In genomic region chr13:36733989-36734690, GRCm38 (mm10) we compare ENCODE assay signal across 8 mouse cellular contexts. TPM values are rescaled to one million over a fixed set of nuclear protein-coding genes. Genes with fewer than 3 reads are reported as not detected.
DNase-seq lines count a peak whose midpoint lies in the region; ATAC-seq and TF ChIP-seq lines count a peak whose summit lies in the region.

No protein-coding gene starts in this region.

- H3K27me3 ChIP-seq in hindbrain, embryonic 10.5 days (ENCODE audit: insufficient read depth, poor library complexity, severe bottlenecking): peaks cover 90% of the 10 kb centered on the region
- H3K27me3 ChIP-seq in liver, postnatal 0 days (ENCODE audit: insufficient read depth, low read length): peaks cover 58% of the 10 kb centered on the region
- H3K27me3 ChIP-seq in stomach, embryonic 15.5 days (replicated peaks): peaks cover 58% of the 10 kb centered on the region
- peaks cover 67% of the 10 kb centered on the region for H3K27me3 ChIP-seq in kidney, embryonic 14.5 days (ENCODE audit: control insufficient read depth, insufficient read depth, low read length)

- no peak for TF ChIP-seq CTCF in lung, adult 2 months (IDR thresholded peaks at IDR 0.05; ENCODE audit: insufficient read depth, low read length)
- TF ChIP-seq CTCF in liver, postnatal 0 days (IDR thresholded peaks at IDR 0.05; ENCODE audit: low read depth): no peak

- H3K36me3 ChIP-seq in hindbrain, embryonic 10.5 days: no peaks in the 10 kb centered on the region
- H3K36me3 ChIP-seq in liver, postnatal 0 days (replicated peaks; ENCODE audit: insufficient read depth, low read length): no peaks in the 10 kb centered on the region
- no peaks in the 10 kb centered on the region for H3K36me3 ChIP-seq in stomach, embryonic 15.5 days
- no peaks in the 10 kb centered on the region for H3K36me3 ChIP-seq in kidney, embryonic 14.5 days (ENCODE audit: control insufficient read depth, insufficient read depth, low read length)

- peak overlapping the region; percentile 80 for H3K27ac ChIP-seq in hindbrain, embryonic 10.5 days
- peak overlapping the region; percentile 73 for H3K27ac ChIP-seq in liver, postnatal 0 days (ENCODE audit: low read depth)
- no peak overlapping the region for H3K27ac ChIP-seq in stomach, embryonic 15.5 days
- no peak overlapping the region for H3K27ac ChIP-seq in kidney, embryonic 14.5 days (ENCODE audit: low read depth, low read length)

- H3K4me2 ChIP-seq in liver, postnatal 0 days (ENCODE audit: low read depth, low read length): peak overlapping the region; percentile 76
- H3K4me2 ChIP-seq in stomach, embryonic 15.5 days: peak overlapping the region; percentile 91
- no peak overlapping the region for H3K4me2 ChIP-seq in kidney, embryonic 14.5 days (replicated peaks; ENCODE audit: low read depth, low read length)

- peak overlapping the region; percentile 59 for H3K9ac ChIP-seq in liver, postnatal 0 days (replicated peaks)
- no peak overlapping the region for H3K9ac ChIP-seq in stomach, embryonic 15.5 days
- H3K9ac ChIP-seq in kidney, embryonic 14.5 days (ENCODE audit: low read depth, low read length): no peak overlapping the region

- H3K4me1 ChIP-seq in lung, adult 2 months (ENCODE audit: control insufficient read depth, insufficient read depth, low read length): peaks cover 14% of the 10 kb centered on the region
- H3K4me1 ChIP-seq in hindbrain, embryonic 10.5 days (replicated peaks): peaks cover 31% of the 10 kb centered on the region
- peaks cover 15% of the 10 kb centered on the region for H3K4me1 ChIP-seq in liver, postnatal 0 days (ENCODE audit: insufficient read depth)
- peaks cover 10% of the 10 kb centered on the region for H3K4me1 ChIP-seq in stomach, embryonic 15.5 days
- no peaks in the 10 kb centered on the region; the same call in 1 of the 2 replicates for H3K4me1 ChIP-seq in kidney, embryonic 14.5 days (ENCODE audit: control insufficient read depth, insufficient read depth, low read length)

- no peak overlapping the region for H3K4me3 ChIP-seq in lung, adult 2 months (replicated peaks; ENCODE audit: extremely low read depth, low read depth, low read length)
- H3K4me3 ChIP-seq in hindbrain, embryonic 10.5 days: peak overlapping the region; percentile 56
- peak overlapping the region; percentile 51 for H3K4me3 ChIP-seq in liver, postnatal 0 days (ENCODE audit: low read depth, low read length)
- H3K4me3 ChIP-seq in stomach, embryonic 15.5 days (replicated peaks): peak overlapping the region; percentile 43
- H3K4me3 ChIP-seq in kidney, embryonic 14.5 days (ENCODE audit: low read length): no peak overlapping the region

- DNase-seq in lung, adult 2 months: peak; percentile 19
- no peak for DNase-seq in lung, adult 18-20 months
- DNase-seq in cerebellum, adult 9-11 months: peak; percentile 78
- DNase-seq in hindbrain, embryonic 10.5 days (ENCODE audit: low spot score): peak; percentile 63
- DNase-seq in liver, postnatal 0 days: peak; percentile 36
- no peak for DNase-seq in spleen, postnatal 36 days (ENCODE audit: low spot score in 2 of 2)

- 0 out of 2 replicates have a peak, but pooled peaks have one; percentile 12 for ATAC-seq in liver, postnatal 0 days
- ATAC-seq in stomach, embryonic 15.5 days (ENCODE audit: insufficient read depth, low FRiP score, low read depth): no peak
- no peak for ATAC-seq in kidney, embryonic 14.5 days (ENCODE audit: low FRiP score, low TSS enrichment)

- TF ChIP-seq EP300 in liver, postnatal 0 days (IDR thresholded peaks at IDR 0.05; ENCODE audit: low read depth): no peak

- 4% methylated on average over 26 of the region's 26 CpGs for WGBS in lung, adult 2 months
- WGBS in hindbrain, embryonic 10.5 days: under 1% methylated on average over 26 of the region's 26 CpGs
- under 1% methylated on average over 26 of the region's 26 CpGs for WGBS in liver, postnatal 0 days (ENCODE audit: insufficient replicate concordance)
- under 1% methylated on average over 26 of the region's 26 CpGs for WGBS in stomach, embryonic 15.5 days
- WGBS in kidney, embryonic 14.5 days: under 1% methylated on average over 26 of the region's 26 CpGs

- no peak for TF ChIP-seq POLR2A in lung, adult 2 months (IDR thresholded peaks at IDR 0.05; ENCODE audit: borderline replicate concordance, extremely low read depth, low read depth, low read length)

- no peaks in the 10 kb centered on the region for H3K9me3 ChIP-seq in hindbrain, embryonic 10.5 days
- no peaks in the 10 kb centered on the region for H3K9me3 ChIP-seq in liver, postnatal 0 days (ENCODE audit: low read length)
- H3K9me3 ChIP-seq in stomach, embryonic 15.5 days: no peaks in the 10 kb centered on the region
- no peaks in the 10 kb centered on the region for H3K9me3 ChIP-seq in kidney, embryonic 14.5 days (ENCODE audit: control insufficient read depth, low read length)

RNA-seq across cellular contexts. Expression of gene Nrn1, which starts 0.8 kb away (rescaled TPM):
- polyA plus RNA-seq in lung, adult 2 months (2012; rRNA removed): 9.2 and 12.9 TPM in 2 replicates
- 10.8 and 21.6 TPM in 2 replicates for polyA plus RNA-seq in hindbrain, embryonic 10.5 days (2016; fragmentation: Nextera tagmentation; extraction: Ambion mirVana)
- polyA plus RNA-seq in liver, postnatal 0 days (2015; fragmentation: Nextera tagmentation; extraction: Ambion mirVana): 97.4 and 98.7 TPM in 2 replicates
- 10.8 and 11.0 TPM in 2 replicates for polyA plus RNA-seq in stomach, embryonic 15.5 days (2015; fragmentation: Nextera tagmentation; extraction: Ambion mirVana)
- polyA plus RNA-seq in kidney, embryonic 14.5 days (2014; fragmentation: Nextera tagmentation; extraction: Ambion mirVana): not detected in 2 replicates

Comparison
In these comparisons a context has a peak if more than half of its experiments do, and no peak if none do; other contexts are left out.
1. DNase-seq: peak in lung, adult 2 months (single experiment), cerebellum, adult 9-11 months (single experiment), hindbrain, embryonic 10.5 days (single experiment) and liver, postnatal 0 days (single experiment); none in lung, adult 18-20 months (0 of 2) and spleen, postnatal 36 days (0 of 2).
2. H3K4me3 ChIP-seq: peak in hindbrain, embryonic 10.5 days (single experiment), liver, postnatal 0 days (single experiment) and stomach, embryonic 15.5 days (single experiment); none in lung, adult 2 months (single experiment) and kidney, embryonic 14.5 days (single experiment).
3. H3K27ac ChIP-seq: peak in hindbrain, embryonic 10.5 days (single experiment) and liver, postnatal 0 days (single experiment); none in stomach, embryonic 15.5 days (single experiment) and kidney, embryonic 14.5 days (single experiment).